Mouse (Mus musculus) left cerebral cortex, adult 2 months (tissue): ENCODE data around the gene Klhl8. TPM values are rescaled to one million over a fixed set of nuclear protein-coding genes. Genes with fewer than 3 reads are reported as not detected.
A peak's percentile ranks its signal among the peaks of the same experiment; 100 is the strongest.

Source experiments
- DNase-seq, 2 experiments: peaks; one replicate each; pipeline ENCODE4 v3.0.0; 2021 to 2022; ENCODE audit warnings: low spot score in 2 of 2, mixed read lengths in 1 of 2; ENCODE audit errors: extremely low spot score in 1 of 2
- H3K27ac ChIP-seq: fragments of 200-600 bp; 2 replicates; pipeline ENCODE4 v1.8.1; 2022
- H3K4me3 ChIP-seq: fragments of 200-600 bp; 2 replicates; pipeline ENCODE4 v1.8.1; 2022
- CTCF ChIP-seq: fragments of 200-600 bp; IDR thresholded peaks from 2 replicates; pipeline ENCODE4 v1.8.1; 2022; ENCODE audit warnings: antibody characterized with exemption, mild to moderate bottlenecking, moderate library complexity
- intact Hi-C: fragments of 180-260 bp; cut with DNase I; formaldehyde crosslinking; loops from one replicate; pipeline ENCODE4 v1.15.1; 2025
- total RNA-seq, 2 experiments: library from RNA; stranded (reverse); gene quantifications; 2 replicates each; pipeline ENCODE4 v1.2.3; 2021

The Klhl8 gene
- total RNA-seq, 2 experiments from 2014 or later: 33.1 to 35.3 TPM

GRCm38 (mm10) chr5:103836148-103836784, 74.8 kb downstream of the Klhl8 start:
- H3K4me3 ChIP-seq: no peak overlapping the region
- intact Hi-C loops: no loop called here
- TF ChIP-seq CTCF: no peak
- no peak overlapping the region for H3K27ac ChIP-seq
- no peak for DNase-seq

- H3K27ac ChIP-seq: no peak overlapping the region
- DNase-seq: no peak
- intact Hi-C loops: no loop called here
- no peak for TF ChIP-seq CTCF
- no peak overlapping the region for H3K4me3 ChIP-seq
Measured at GRCm38 (mm10) chr5:103835471-103836147, 75.5 kb downstream of the Klhl8 start.

- no peak for DNase-seq
- peak; percentile 17; the same call in 1 of the 2 replicates for TF ChIP-seq CTCF
- intact Hi-C loops: no loop called here
- Histone ChIP-seq H3K27ac (no peak overlapping the region), H3K4me3 (no peak overlapping the region)
Measured at GRCm38 (mm10) chr5:103830886-103831285, 80.2 kb downstream of the Klhl8 start.

- intact Hi-C loops: no loop called here
- no peak overlapping the region for H3K4me3 ChIP-seq
- no peak overlapping the region for H3K27ac ChIP-seq
- TF ChIP-seq CTCF: no peak
- DNase-seq: no peak
Measured at GRCm38 (mm10) chr5:103829158-103829557, 81.9 kb downstream of the Klhl8 start.

- intact Hi-C loops: no loop called here
- Histone ChIP-seq H3K4me3 (no peak overlapping the region), H3K27ac (no peak overlapping the region)
- TF ChIP-seq CTCF: no peak
- no peak for DNase-seq
Measured at GRCm38 (mm10) chr5:103828729-103829128, 82.3 kb downstream of the Klhl8 start.

GRCm38 (mm10) chr5:103828304-103828703, 82.8 kb downstream of the Klhl8 start:
- DNase-seq: no peak
- TF ChIP-seq CTCF: no peak
- H3K27ac ChIP-seq: no peak overlapping the region
- intact Hi-C loops: no loop called here
- H3K4me3 ChIP-seq: no peak overlapping the region

GRCm38 (mm10) chr5:103822949-103823348, 88.1 kb downstream of the Klhl8 start:
- DNase-seq: no peak
- Histone ChIP-seq H3K27ac (no peak overlapping the region), H3K4me3 (no peak overlapping the region)
- no peak for TF ChIP-seq CTCF
- intact Hi-C loops: no loop called here

GRCm38 (mm10) chr5:103821500-103822298, 89.4 kb downstream of the Klhl8 start:
- intact Hi-C loops: no loop called here
- Histone ChIP-seq H3K4me3 (no peak overlapping the region), H3K27ac (no peak overlapping the region)
- DNase-seq: no peak
- no peak for TF ChIP-seq CTCF

GRCm38 (mm10) chr5:103821062-103821461, 90.0 kb downstream of the Klhl8 start:
- no peak overlapping the region for H3K4me3 ChIP-seq
- no peak for TF ChIP-seq CTCF
- no peak for DNase-seq
- H3K27ac ChIP-seq: no peak overlapping the region
- intact Hi-C loops: no loop called here

- TF ChIP-seq CTCF: no peak
- DNase-seq: no peak
- H3K27ac ChIP-seq: no peak overlapping the region
- intact Hi-C loops: loop anchor here (10.0 kb wide), 1 partner anchor 465 kb away; no protein-coding TSS in a partner anchor
- no peak overlapping the region for H3K4me3 ChIP-seq
Measured at GRCm38 (mm10) chr5:103819674-103820073, 91.4 kb downstream of the Klhl8 start.

GRCm38 (mm10) chr5:103818602-103819001, 92.5 kb downstream of the Klhl8 start:
- intact Hi-C loops: loop anchor here (10.0 kb wide), 1 partner anchor 464 kb away; no protein-coding TSS in a partner anchor
- Histone ChIP-seq H3K27ac (no peak overlapping the region), H3K4me3 (no peak overlapping the region)
- peak; percentile 8; the same call in 1 of the 2 replicates for TF ChIP-seq CTCF
- no peak for DNase-seq

- no peak overlapping the region for H3K27ac ChIP-seq
- intact Hi-C loops: loop anchor here (1.0 to 10.0 kb wide), 4 partner anchors 36 to 463 kb away; no protein-coding TSS in a partner anchor
- peak; percentile 97 for TF ChIP-seq CTCF
Measured at GRCm38 (mm10) chr5:103817754-103818153, 93.3 kb downstream of the Klhl8 start.

More at GRCm38 (mm10) chr5:103817754-103818153, 93.3 kb downstream of the Klhl8 start:
- no peak overlapping the region for H3K4me3 ChIP-seq
- peak; percentile 75 to 77 for DNase-seq
